Mouse (Mus musculus) ES-E14 (cell line): ENCODE results near the gene Anpep.

Experiments
- CHD2 ChIP-seq: IDR thresholded peaks from 2 replicates; pipeline ENCODE4 v1.6.1; 2014; ENCODE audit warnings: mild to moderate bottlenecking, low read depth, low read length, inconsistent platforms
- HCFC1 ChIP-seq: IDR thresholded peaks from 2 replicates; pipeline ENCODE4 v1.6.1; 2012; ENCODE audit warnings: low read length, inconsistent platforms, borderline replicate concordance; ENCODE audit not compliant: insufficient read depth
- MAFK ChIP-seq: IDR thresholded peaks from 2 replicates; pipeline ENCODE4 v1.6.1; 2014; ENCODE audit warnings: mild to moderate bottlenecking, low read depth, low read length, inconsistent platforms; ENCODE audit not compliant: insufficient read depth
- ZC3H11A ChIP-seq: IDR thresholded peaks from 2 replicates; pipeline ENCODE4 v1.6.1; 2012; ENCODE audit warnings: low read depth, mild to moderate bottlenecking, inconsistent platforms, low read length, borderline replicate concordance
- ZNF384 ChIP-seq: IDR thresholded peaks from 2 replicates; pipeline ENCODE4 v1.6.1; 2012; ENCODE audit warnings: low read depth, low read length, inconsistent platforms

DNA sequence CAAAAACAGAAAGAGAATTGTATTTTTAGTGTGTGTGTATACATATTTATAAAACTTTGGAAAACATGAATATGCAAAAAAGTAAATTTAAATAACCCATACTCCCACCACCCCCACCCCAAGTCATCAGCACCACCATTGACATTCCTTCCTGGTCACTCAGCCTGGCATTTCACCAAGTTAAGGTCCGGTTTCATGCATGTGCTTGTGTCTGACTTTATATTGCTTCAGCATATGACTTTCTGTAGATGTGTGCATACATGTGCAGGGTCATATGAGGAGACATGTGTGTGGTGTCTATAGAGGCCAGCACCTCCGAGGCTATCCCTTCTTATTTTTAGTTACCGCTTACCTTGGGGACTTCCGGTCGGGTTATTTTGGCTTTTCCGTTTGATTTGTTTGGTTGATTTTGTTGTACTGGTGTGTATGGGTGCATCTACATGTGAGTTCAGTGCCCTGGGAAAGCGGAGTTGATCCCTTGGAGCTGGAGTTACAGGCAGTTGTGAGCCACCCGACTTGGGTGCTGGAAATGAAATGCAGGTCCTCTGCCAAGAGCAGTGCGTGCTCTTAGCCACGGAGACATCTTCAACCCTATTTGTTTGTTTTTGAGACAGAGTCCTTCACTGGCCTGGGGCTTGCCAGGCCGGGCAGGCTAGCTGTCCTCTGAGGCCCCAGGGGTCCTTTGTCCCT, 78.9 kb downstream of the Anpep start:
- no peak for TF ChIP-seq ZC3H11A
- no peak for TF ChIP-seq MAFK
- TF ChIP-seq CHD2: no peak
- TF ChIP-seq HCFC1: no peak
- TF ChIP-seq ZNF384: no peak
